Mouse (Mus musculus) heart, embryonic 13.5 days (tissue): ENCODE results near the gene Rhoh. TPM values are rescaled to one million over a fixed set of nuclear protein-coding genes. Genes with fewer than 3 reads are reported as not detected.

Experiments used
- ATAC-seq: fragments of 200-750 bp; cut with Nextera tagmentation; 2 replicates; pipeline ENCODE4 v1.8.0; 2017; ENCODE audit warnings: moderate TSS enrichment; ENCODE audit not compliant: insufficient number of reproducible peaks, low FRiP score, low TSS enrichment; ENCODE audit errors: extremely low read depth
- H3K27ac ChIP-seq: fragments of 300-500 bp; sonication (generic); replicated peaks from 2 replicates; pipeline ENCODE4 v1.5.1; 2015; ENCODE audit warnings: moderate library complexity, mild to moderate bottlenecking, inconsistent platforms
- H3K27me3 ChIP-seq: fragments of 300-500 bp; sonication (generic); replicated peaks from 2 replicates; pipeline ENCODE4 v1.6.1; 2015; ENCODE audit warnings: mild to moderate bottlenecking, inconsistent platforms
- H3K36me3 ChIP-seq: fragments of 300-500 bp; sonication (generic); 2 replicates; pipeline ENCODE4 v1.6.1; 2015; ENCODE audit warnings: mild to moderate bottlenecking, inconsistent platforms
- H3K4me1 ChIP-seq: fragments of 300-500 bp; sonication (generic); 2 replicates; pipeline ENCODE4 v1.6.1; 2015; ENCODE audit warnings: inconsistent platforms
- H3K4me2 ChIP-seq: fragments of 300-500 bp; sonication (generic); 2 replicates; pipeline ENCODE4 v1.6.1; 2015; ENCODE audit warnings: inconsistent platforms, mild to moderate bottlenecking, moderate library complexity
- H3K4me3 ChIP-seq: fragments of 300-500 bp; sonication (generic); 2 replicates; pipeline ENCODE4 v1.5.1; 2015; ENCODE audit warnings: moderate library complexity, mild to moderate bottlenecking, inconsistent platforms
- H3K9ac ChIP-seq: fragments of 300-500 bp; sonication (generic); 2 replicates; pipeline ENCODE4 v1.6.1; 2015; ENCODE audit warnings: inconsistent platforms, mild to moderate bottlenecking, moderate library complexity
- H3K9me3 ChIP-seq: fragments of 300-500 bp; sonication (generic); 2 replicates; pipeline ENCODE4 v1.6.1; 2016; ENCODE audit warnings: inconsistent platforms
- WGBS: fragments of 180-500 bp; shearing (Covaris S2); methylation state at CpG from one replicate; pipeline ENCODE4 v1.1.7; 2015; ENCODE audit warnings: mixed read lengths; 5-methylcytosine and 5-hydroxymethylcytosine counted together
- polyA plus RNA-seq: library from polyadenylated mRNA; unstranded; fragments of >200 nt; fragmentation: Nextera tagmentation; extraction: Ambion mirVana; gene quantifications from 2 replicates; pipeline ENCODE4 v1.2.1, GENCODE M21; 2015

Gene Rhoh
- polyA plus RNA-seq, 1 experiment from 2014 or later = 0.86 TPM

DNA sequence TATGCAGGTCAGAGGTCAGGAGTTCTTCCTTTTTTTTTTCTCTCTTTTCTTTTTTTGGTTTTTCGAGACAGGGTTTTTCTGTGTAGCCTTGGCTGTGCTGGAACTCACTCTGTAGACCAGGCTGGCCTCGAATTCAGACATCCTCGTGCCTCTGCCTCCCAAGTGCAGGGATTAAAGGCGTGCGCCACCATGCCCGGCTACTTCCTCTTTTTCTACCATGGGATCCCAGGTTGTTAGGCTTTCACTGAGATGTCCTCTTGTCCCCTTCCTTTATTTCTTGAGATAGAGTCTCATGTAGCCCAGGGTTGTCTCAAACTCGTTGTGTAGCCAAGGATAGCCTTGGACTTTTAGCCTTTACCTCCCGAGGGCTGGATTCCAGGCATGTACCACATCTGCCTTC lies 14.5 kb upstream of the Rhoh start:
- Histone ChIP-seq H3K36me3 (no peaks in the 10 kb centered on the region), H3K4me2 (no peak overlapping the region), H3K9me3 (no peaks in the 10 kb centered on the region), H3K27me3 (no peaks in the 10 kb centered on the region), H3K4me3 (no peak overlapping the region), H3K9ac (no peak overlapping the region), H3K4me1 (peaks cover 20% of the 10 kb centered on the region), H3K27ac (peak overlapping the region; percentile 77)
- no peak for ATAC-seq
- WGBS = 76% methylated on average over 8 of the region's 8 CpGs

GRCm38 (mm10) chr5:65846958-65847357 lies 14.1 kb upstream of the Rhoh start:
- H3K4me1 ChIP-seq = peaks cover 20% of the 10 kb centered on the region
- no peaks in the 10 kb centered on the region for H3K36me3 ChIP-seq
- peak; percentile 19; the same call in 1 of the 2 replicates for ATAC-seq
- no peaks in the 10 kb centered on the region for H3K27me3 ChIP-seq
- H3K9ac ChIP-seq = no peak overlapping the region
- H3K9me3 ChIP-seq = no peaks in the 10 kb centered on the region
- 30% methylated on average over 3 of the region's 3 CpGs for WGBS
- H3K27ac ChIP-seq = peak overlapping the region; percentile 77
- H3K4me3 ChIP-seq = no peak overlapping the region
- no peak overlapping the region for H3K4me2 ChIP-seq

- WGBS = 74% methylated on average over 7 of the region's 7 CpGs
- Histone ChIP-seq H3K4me2 (no peak overlapping the region), H3K9ac (no peak overlapping the region), H3K9me3 (no peaks in the 10 kb centered on the region), H3K4me3 (no peak overlapping the region), H3K4me1 (peaks cover 20% of the 10 kb centered on the region), H3K27ac (no peak overlapping the region), H3K27me3 (no peaks in the 10 kb centered on the region), H3K36me3 (no peaks in the 10 kb centered on the region)
- ATAC-seq = no peak
Observed at GRCm38 (mm10) chr5:65847656-65848055, 13.4 kb upstream of the Rhoh start.

- H3K27me3 ChIP-seq = no peaks in the 10 kb centered on the region
- no peaks in the 10 kb centered on the region for H3K36me3 ChIP-seq
- no peak for ATAC-seq
- H3K4me1 ChIP-seq = peaks cover 17% of the 10 kb centered on the region
- WGBS = 60% methylated on average over 11 of the region's 11 CpGs
- H3K27ac ChIP-seq = no peak overlapping the region
- no peak overlapping the region for H3K4me3 ChIP-seq
- no peak overlapping the region; the same call in 1 of the 2 replicates for H3K9ac ChIP-seq
- no peaks in the 10 kb centered on the region for H3K9me3 ChIP-seq
- H3K4me2 ChIP-seq = no peak overlapping the region
Observed at GRCm38 (mm10) chr5:65850765-65851164, 10.2 kb upstream of the Rhoh start.

DNA sequence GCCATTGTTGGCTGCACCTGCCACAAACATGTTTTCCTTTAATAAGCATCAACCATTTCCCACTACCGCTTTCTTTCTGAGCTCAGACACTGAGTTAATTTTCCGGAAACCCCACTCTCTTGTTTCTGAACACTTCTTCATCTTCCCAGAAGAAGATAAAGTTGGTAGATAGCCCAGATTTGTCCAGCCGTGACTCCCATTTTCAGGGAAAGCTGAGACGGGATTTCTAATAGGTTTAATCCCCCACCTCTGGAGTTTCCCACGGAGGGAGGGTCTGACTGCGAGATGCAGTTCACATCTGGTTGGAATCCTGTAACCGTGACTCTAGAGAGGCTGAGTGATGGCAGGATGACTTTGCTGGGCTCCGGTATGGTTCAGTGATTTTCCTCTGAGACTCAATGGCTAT lies 6.2 kb upstream of the Rhoh start:
- H3K4me1 ChIP-seq = peaks cover 22% of the 10 kb centered on the region
- H3K27ac ChIP-seq = no peak overlapping the region
- H3K9ac ChIP-seq = no peak overlapping the region
- H3K4me2 ChIP-seq = no peak overlapping the region
- no peaks in the 10 kb centered on the region for H3K27me3 ChIP-seq
- 65% methylated on average over 8 of the region's 8 CpGs for WGBS
- no peaks in the 10 kb centered on the region for H3K9me3 ChIP-seq
- ATAC-seq = no peak
- no peak overlapping the region for H3K4me3 ChIP-seq
- no peaks in the 10 kb centered on the region for H3K36me3 ChIP-seq

- 54% methylated on average over 3 of the region's 3 CpGs for WGBS
- no peak overlapping the region for H3K4me2 ChIP-seq
- H3K9me3 ChIP-seq = no peaks in the 10 kb centered on the region
- no peaks in the 10 kb centered on the region for H3K36me3 ChIP-seq
- H3K27me3 ChIP-seq = no peaks in the 10 kb centered on the region
- H3K27ac ChIP-seq = no peak overlapping the region
- no peak for ATAC-seq
- H3K4me3 ChIP-seq = no peak overlapping the region
- H3K9ac ChIP-seq = no peak overlapping the region
- peaks cover 22% of the 10 kb centered on the region for H3K4me1 ChIP-seq
Observed at GRCm38 (mm10) chr5:65855571-65855970, 5.4 kb upstream of the Rhoh start.

GRCm38 (mm10) chr5:65856591-65857411 lies 4.2 kb upstream of the Rhoh start:
- H3K4me3 ChIP-seq = no peak overlapping the region
- ATAC-seq = no peak
- peaks cover 22% of the 10 kb centered on the region for H3K4me1 ChIP-seq
- WGBS = 76% methylated on average over 17 of the region's 17 CpGs
- H3K27me3 ChIP-seq = no peaks in the 10 kb centered on the region
- no peaks in the 10 kb centered on the region for H3K36me3 ChIP-seq
- H3K4me2 ChIP-seq = no peak overlapping the region
- H3K9ac ChIP-seq = no peak overlapping the region
- no peak overlapping the region for H3K27ac ChIP-seq
- H3K9me3 ChIP-seq = no peaks in the 10 kb centered on the region

DNA sequence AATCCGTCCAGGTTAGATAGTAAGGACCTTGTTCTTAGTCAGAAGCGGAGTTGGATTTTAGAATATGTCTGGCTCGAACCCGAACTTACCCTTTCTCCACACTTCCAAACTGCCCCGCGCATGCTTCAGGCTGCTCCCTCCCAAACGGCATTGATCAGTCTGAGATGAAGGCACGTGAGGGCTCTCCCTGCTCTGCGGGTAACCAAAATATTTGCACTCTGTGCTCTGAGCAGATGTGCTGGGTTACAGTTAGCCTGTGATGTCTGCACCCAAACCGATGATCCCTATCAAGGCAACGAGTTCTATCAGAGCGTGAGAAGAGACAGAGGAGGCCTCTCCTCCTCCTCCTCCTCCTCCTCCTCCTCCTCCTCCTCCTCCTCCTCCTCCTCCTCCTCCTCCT lies 3.1 kb upstream of the Rhoh start:
- no peak overlapping the region for H3K27ac ChIP-seq

GRCm38 (mm10) chr5:65858355-65858754 lies 2.7 kb upstream of the Rhoh start:
- no peak overlapping the region for H3K4me3 ChIP-seq
- ATAC-seq = no peak
- WGBS = 79% methylated on average over 4 of the region's 6 CpGs
- no peaks in the 10 kb centered on the region for H3K36me3 ChIP-seq
- H3K9ac ChIP-seq = peak overlapping the region; percentile 24; the same call in 1 of the 2 replicates
- no peaks in the 10 kb centered on the region for H3K27me3 ChIP-seq
- peak overlapping the region; percentile 69 for H3K27ac ChIP-seq
- no peaks in the 10 kb centered on the region for H3K9me3 ChIP-seq
- H3K4me2 ChIP-seq = no peak overlapping the region
- H3K4me1 ChIP-seq = peaks cover 22% of the 10 kb centered on the region

More for the DNA sequence above, 3.1 kb upstream of the Rhoh start:
- H3K4me2 ChIP-seq = no peak overlapping the region
- no peaks in the 10 kb centered on the region for H3K36me3 ChIP-seq
- H3K4me3 ChIP-seq = no peak overlapping the region
- no peaks in the 10 kb centered on the region for H3K27me3 ChIP-seq
- ATAC-seq = no peak
- no peak overlapping the region for H3K9ac ChIP-seq
- no peaks in the 10 kb centered on the region for H3K9me3 ChIP-seq
- 75% methylated on average over 12 of the region's 12 CpGs for WGBS
- peaks cover 22% of the 10 kb centered on the region for H3K4me1 ChIP-seq

DNA sequence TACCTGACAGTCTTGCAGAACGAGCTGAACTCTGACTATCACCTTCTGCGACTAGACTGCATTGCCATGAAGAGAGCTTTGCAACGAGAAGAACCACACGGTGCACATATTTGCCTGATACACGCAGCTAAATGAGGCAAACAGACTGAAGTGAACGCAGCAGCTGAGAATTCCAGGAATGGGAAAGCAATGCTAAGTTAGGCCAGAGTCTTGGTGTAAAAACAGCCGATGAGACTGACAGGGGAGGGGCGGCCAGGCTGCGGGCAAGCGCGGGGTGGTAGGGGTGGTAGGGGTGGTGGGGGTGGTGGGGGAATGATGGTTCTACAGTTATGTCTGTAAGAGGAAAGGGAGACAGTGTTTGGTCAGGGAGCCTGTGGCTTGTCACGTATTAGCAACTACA lies 2.1 kb upstream of the Rhoh start:
- H3K4me2 ChIP-seq = peak overlapping the region; percentile 35
- no peak overlapping the region for H3K4me3 ChIP-seq
- peak overlapping the region; percentile 69 for H3K27ac ChIP-seq
- no peaks in the 10 kb centered on the region for H3K36me3 ChIP-seq
- H3K27me3 ChIP-seq = no peaks in the 10 kb centered on the region
- no peaks in the 10 kb centered on the region for H3K9me3 ChIP-seq
- ATAC-seq = no peak
- H3K4me1 ChIP-seq = peaks cover 22% of the 10 kb centered on the region
- H3K9ac ChIP-seq = peak overlapping the region; percentile 24; the same call in 1 of the 2 replicates
- WGBS = 28% methylated on average over 12 of the region's 12 CpGs

- H3K9me3 ChIP-seq = no peaks in the 10 kb centered on the region
- WGBS = 50% methylated on average over 6 of the region's 6 CpGs
- H3K27ac ChIP-seq = no peak overlapping the region
- no peak overlapping the region for H3K9ac ChIP-seq
- no peak for ATAC-seq
- no peak overlapping the region for H3K4me3 ChIP-seq
- H3K27me3 ChIP-seq = no peaks in the 10 kb centered on the region
- H3K4me1 ChIP-seq = peaks cover 22% of the 10 kb centered on the region
- no peak overlapping the region for H3K4me2 ChIP-seq
- H3K36me3 ChIP-seq = no peaks in the 10 kb centered on the region
Observed at GRCm38 (mm10) chr5:65859396-65859795, 1.6 kb upstream of the Rhoh start.
